Mouse (Mus musculus) thymus, adult 18-20 months (tissue): Measurements from ENCODE around the gene Carhsp1.

Experiments used
- DNase-seq, 2 experiments: peaks; one replicate each; pipeline ENCODE4 v3.0.0; 2022; ENCODE audit warnings: mixed read lengths in 2 of 2

The Carhsp1 gene

GRCm38 (mm10) chr16:8637217-8638051 is 34.5 kb downstream of the Carhsp1 start, which contains the start of the genes Pmm2 and Tmem186:
TSS of gene Pmm2 (plus strand) at chr16:8637674.
TSS of gene Tmem186 (minus strand) at chr16:8637712.
- peak; percentile 61 to 70 for DNase-seq

- peak in 1 of 2 experiments; percentile 13 for DNase-seq
Measured at GRCm38 (mm10) chr16:8636867-8637216, 35.1 kb downstream of the Carhsp1 start.

GRCm38 (mm10) chr16:8631428-8631827 is 40.5 kb downstream of the Carhsp1 start:
- DNase-seq = no peak

- no peak for DNase-seq
Measured at GRCm38 (mm10) chr16:8630419-8630818, 41.5 kb downstream of the Carhsp1 start.

- DNase-seq = no peak
Measured at GRCm38 (mm10) chr16:8620315-8621115, 51.4 kb downstream of the Carhsp1 start.

DNA sequence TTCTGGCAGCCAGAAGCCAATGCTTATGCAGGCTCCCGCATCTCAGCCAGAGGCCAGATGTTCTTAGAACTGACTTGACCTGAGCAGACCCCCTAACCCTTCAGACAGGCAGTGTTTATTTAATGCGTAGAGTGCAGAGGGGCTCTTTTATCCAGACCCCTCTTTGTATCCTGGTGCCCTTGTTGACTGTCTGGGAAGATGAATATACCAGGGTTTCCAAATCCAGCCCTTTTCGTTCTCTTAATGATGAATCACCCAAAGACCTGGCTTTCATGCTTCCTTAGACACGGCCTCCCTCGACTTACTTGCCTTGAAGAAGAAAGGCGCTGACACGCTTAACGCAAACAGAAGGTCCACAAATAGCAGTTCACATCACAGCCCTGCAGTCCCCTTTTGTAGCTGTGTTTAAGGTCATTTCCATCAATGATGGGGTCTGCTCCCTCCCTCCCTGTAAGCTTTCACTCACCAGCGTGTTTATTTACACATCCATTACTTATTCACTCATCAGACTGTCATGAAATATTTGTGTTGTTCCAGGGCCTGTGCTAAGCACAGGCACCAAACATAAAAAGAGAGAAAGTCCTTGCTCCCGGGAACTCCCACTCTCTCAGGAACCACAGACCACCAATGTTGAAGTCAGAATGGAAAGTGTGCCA is 52.2 kb downstream of the Carhsp1 start:
- DNase-seq = no peak

DNA sequence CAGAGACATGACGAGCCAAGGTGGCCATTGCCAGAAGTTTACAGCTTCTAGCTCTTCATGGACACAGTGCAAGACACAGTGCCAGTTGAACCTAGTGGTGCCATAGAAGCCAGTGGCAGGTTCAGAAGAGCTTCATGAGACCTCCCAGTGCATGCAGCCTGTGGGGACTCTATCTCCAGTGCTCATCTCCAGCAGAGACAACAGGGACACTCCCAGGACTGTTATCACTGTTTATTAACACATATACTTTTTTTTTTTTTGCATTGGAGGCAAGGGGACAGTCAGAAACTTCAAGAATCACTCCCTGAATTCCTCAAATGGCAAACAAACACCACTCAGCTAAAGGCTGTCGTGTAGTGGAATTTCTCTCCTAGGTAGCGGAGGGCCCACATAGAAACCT is 58.5 kb downstream of the Carhsp1 start:
- no peak for DNase-seq

GRCm38 (mm10) chr16:8613039-8613438 is 58.9 kb downstream of the Carhsp1 start:
- no peak for DNase-seq

GRCm38 (mm10) chr16:8612214-8613005 is 59.5 kb downstream of the Carhsp1 start:
- no peak for DNase-seq

GRCm38 (mm10) chr16:8610397-8610796 is 61.6 kb downstream of the Carhsp1 start:
- peak in 1 of 2 experiments; percentile 23 for DNase-seq
